Mouse (Mus musculus): Measurements from ENCODE around the gene Tpk1.
"Not testable (repeated sequence)": the region's sequence is repeated elsewhere in the genome, so short reads cannot be mapped to it uniquely, and the experiment has no call there.

Tpk1 gene

DNA sequence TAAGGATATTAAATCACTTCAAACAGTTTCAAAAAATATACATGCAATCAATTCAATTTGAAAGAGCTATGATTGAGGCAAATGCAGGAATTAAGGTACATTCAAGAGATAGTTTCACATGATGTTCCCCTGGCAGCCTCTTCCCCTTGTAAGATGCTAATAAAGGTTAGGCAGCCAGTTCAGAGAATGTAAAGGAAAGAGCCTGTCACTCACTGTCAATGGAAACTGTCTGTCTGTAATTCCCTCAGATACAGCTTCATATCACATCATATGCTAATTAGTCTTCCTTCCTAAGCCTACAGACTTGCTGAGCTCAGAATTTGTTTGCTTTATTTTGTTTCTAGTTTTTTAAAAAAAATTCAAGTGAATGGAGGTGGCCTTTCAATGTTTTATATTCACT, 147.7 kb downstream of the Tpk1 start:
- no peak for DNase-seq

DNA sequence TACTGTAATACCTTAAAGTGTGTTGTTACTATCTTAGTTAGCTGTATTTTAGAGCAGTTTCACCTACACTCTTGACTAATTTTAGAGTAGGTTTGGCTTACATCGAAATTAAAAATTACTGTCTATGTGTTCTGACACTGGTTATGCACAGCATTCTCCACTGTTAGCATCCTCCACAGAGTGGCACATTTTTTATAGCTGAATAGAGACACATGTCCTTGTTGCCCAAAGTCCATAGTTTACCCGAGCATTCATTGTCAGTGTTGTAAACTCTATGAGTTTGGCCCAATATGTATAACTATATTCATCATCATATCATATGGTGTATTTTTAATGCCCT, 148.8 kb downstream of the Tpk1 start:
- DNase-seq: no peak

DNA sequence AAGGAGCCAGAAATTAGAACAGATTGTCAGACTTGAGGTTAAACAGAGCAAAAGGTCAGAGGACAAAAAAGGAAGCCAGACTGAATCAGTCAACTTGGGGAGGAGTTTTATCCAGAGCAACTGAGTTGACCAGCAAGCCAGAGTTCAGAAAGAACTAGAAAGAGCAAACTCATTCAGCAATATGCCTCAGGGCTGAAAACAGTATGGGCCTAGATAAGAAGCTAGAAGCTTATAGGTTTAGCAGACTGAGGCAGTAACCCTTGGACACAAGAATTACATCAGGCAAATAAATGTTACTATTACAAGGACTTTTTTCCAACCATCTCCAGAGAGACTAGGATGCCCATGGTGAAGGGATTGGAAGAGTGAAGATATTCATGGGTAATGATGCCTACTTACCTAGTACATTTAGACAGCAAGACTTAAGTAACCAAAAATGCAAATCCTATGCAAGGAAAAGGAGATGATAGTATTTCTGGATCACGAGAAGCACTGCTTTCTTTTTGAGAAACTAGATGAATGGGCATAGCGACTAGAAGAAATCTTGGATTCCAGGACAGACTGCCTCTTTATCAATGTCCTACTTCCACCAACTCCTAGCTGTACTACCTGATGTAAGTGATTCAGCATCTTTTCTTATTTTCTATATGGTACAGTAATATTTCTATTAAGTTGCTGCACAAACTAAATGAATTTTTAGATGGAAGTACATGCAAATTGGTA, 149.3 kb downstream of the Tpk1 start:
- no peak for DNase-seq

DNA sequence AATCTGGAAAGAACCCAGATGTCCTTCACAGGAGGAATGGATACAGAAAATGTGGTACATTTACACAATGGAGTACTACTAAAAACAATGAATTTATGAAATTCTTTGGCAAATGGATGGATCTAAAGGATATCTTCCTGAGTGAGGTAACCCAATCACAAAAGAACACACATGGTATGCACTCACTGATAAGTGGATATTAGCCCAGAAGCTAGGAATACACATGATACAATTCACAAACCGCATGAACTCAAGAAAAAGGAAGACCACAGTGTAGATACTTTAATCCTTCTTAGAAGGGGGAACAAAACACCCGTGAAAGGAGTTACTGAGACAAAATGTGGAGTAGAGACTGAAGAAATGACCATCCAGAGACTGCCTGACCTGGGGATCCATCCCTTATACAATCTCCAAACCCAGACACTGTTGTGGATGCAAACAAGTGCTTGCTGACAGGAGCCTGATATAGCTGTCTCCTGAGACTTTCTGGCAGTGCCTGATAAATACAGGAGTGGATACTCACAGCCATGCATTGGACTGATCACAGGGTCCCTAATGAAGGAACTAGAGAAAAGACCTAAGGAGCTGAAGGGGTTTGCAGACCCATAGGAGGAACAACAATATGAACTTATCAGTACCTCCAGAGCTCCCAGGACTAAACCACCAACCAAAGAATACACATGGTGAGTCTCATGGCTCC, 159.2 kb downstream of the Tpk1 start:
- DNase-seq: not testable (repeated sequence)

DNA sequence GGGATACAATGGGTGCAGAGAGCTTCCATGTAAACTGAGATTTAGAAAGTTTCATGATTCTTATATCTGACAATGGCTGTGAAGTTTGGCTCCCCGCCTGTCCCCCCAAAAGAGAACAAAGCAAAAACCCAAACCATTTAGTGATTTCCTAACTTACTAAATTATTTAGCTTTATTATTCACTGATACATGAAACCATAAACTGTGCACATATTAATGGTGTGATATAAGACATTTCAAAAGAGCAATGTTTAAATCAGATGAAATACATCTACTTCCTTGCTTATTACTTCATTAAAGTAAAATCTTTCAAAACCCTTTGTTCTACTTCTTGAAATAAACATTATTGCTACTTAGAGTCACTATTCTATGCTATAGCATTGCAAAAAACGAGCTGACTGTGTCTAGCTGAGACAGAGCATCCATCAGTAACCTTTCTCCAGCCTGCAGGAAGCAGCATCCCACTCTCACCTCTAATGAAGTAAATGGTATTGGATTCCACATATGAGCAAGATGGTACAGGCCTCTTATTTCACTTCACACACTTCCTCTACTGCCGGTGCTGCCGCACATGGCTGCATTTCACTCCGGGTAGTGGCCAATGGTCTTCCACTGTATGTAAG, 161.4 kb downstream of the Tpk1 start:
- no peak for DNase-seq

GRCm38 (mm10) chr6:43492367-43492766, 173.7 kb downstream of the Tpk1 start:
- DNase-seq: no peak

- DNase-seq: no peak
These were observed 179.4 kb downstream of the Tpk1 start for GRCm38 (mm10) chr6:43486691-43487090.

DNA sequence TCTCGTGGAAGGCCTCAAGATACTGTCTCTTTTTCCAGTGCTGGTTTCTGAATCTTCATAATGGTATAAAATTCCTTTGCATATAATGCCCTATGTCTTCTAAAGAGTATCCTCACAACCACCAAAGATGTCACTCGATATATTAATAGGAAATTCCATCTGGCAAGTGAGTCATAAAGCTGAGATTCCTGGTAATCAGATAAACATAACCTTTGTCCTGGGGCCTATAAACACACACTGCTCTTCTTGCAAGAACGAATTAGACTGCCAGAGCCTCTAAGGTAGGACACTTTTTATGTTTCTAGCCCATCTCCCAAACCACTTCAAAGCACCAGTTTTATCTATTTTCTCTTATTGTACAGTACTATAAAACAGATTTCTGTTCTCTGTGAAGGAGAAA, 185.4 kb downstream of the Tpk1 start:
- no peak for DNase-seq

DNA sequence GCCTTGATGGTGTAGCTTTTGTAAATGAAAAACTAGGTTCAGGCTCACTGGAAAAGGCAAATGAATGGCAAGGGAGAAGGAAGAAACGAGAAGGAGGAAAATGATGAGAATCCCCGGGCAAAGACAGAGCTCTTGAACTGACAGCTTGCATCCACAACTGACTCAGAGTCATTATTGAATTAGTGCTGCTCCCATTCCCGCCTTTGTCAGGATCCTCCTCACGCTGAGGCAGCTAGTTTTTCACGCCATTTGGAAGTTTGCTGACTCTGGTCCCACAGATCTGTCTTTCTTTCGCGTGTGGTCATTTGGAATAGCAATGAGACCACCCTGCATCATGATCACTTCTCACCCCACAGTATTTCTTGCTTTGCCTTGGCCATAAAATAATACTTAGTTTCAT, 187.3 kb downstream of the Tpk1 start:
- DNase-seq: peak; percentile 28

GRCm38 (mm10) chr6:43476406-43476805, 189.7 kb downstream of the Tpk1 start:
- no peak for DNase-seq

DNA sequence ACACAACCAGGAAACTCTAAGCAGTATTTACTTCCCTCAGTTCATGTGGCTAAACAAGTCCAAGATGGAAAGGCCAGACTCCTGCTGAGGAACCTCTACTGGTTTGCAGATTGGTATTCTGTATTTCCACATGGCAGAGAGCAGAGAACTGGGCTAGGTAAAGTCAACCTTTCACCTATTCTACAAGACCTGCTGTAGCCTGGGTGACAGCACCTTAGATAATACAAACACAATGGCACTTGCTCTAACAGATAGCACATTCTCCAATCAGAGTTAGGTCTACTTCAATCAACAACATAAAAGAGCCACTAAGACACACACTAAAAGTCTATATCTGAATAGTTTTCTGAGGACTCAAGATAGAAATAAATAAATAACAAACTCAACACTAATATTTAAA, 190.2 kb downstream of the Tpk1 start:
- DNase-seq: no peak

GRCm38 (mm10) chr6:43471556-43471955, 194.5 kb downstream of the Tpk1 start:
- DNase-seq: no peak

GRCm38 (mm10) chr6:43468821-43469594, 197.1 kb downstream of the Tpk1 start:
- DNase-seq: no peak

GRCm38 (mm10) chr6:43462849-43463369, 203.2 kb downstream of the Tpk1 start:
- no peak for DNase-seq

- DNase-seq: no peak
These were observed 203.8 kb downstream of the Tpk1 start for GRCm38 (mm10) chr6:43462189-43462848.

DNA sequence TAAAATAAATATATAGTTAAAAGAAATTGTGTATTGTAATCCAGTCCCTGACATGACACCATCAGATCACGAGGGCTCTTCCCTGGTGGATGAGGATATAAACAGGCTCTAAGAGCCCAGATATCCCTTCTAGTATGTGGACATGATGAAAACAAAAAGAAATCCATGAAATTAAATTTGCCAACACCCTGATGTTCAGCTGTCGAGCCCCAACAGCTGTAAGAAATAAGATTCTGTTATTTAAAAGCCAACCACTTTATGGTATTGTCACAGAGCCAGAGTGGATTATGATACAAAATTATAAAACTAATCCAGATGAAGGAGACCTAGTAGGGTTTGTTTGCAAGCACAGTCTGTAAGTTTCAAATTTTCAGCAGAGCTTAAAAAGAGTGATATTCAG, 207.0 kb downstream of the Tpk1 start:
- no peak for DNase-seq

DNA sequence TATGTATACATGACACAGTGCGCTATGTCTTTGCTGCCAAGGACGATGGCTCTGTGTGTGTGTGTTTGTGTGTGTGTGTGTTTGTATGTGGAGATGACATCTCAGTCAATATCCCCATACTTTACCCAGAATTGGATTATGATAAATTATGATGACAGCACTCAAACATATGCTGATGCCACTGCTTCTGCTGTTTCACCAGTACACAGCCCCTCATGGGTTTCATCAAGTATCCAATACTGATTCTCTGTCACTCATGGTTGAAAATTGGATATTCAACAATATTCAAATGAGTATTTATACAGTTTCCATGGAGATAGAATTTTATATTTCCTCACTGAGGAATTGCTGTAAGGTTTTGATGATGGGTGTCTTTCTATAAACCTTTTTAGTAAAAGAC, 208.1 kb downstream of the Tpk1 start:
- no peak for DNase-seq

DNA sequence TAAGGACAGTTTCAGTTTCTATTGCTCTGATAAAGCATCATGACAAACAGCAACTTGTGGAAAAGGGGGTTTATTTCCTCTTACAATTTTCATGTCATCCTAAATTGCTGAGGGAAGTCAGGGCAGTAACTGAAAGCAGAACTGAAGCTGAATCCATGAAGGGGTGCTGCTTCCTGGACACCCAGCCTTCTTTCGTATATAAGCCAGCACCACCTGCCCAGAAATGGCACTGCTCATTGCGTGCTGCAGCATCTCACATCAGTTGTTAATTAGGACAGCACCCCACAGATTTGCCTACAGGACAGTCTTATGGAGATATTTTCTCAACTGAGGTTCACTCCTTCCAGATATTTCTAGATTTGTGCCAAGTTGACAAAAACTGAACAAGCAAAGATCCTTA, 216.6 kb downstream of the Tpk1 start:
- peak; percentile 70 for DNase-seq

- no peak for DNase-seq
These were observed 220.2 kb downstream of the Tpk1 start for GRCm38 (mm10) chr6:43445856-43446255.

GRCm38 (mm10) chr6:43442191-43442590, 223.9 kb downstream of the Tpk1 start:
- DNase-seq: no peak

DNA sequence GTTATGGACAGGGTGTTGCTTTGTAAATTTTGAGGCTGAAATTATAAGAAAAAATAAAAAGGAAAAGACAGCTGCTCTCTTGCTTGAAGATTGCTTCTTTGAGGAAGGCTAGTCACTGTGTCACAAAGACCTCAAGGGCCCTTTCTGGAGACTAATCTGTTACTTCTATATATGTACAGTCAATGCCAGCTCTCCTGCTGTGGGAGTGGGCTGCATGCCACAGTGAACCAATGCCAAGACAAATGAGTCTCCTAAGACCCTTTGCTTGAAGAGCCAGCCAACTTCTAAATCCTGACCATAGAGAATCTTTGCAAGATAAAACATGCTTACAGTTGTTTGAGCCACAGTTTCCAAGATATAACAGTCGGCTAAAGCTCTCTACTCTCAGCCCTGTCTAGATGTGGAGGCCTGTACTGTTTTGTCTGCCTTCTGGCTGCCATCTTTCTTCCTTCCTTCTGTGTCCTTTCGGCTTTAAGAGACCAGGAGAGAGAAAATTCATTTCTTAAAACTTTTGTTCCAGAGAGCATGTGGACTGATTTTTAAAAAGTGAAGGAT, 230.0 kb downstream of the Tpk1 start:
- peak; percentile 44 for DNase-seq

DNA sequence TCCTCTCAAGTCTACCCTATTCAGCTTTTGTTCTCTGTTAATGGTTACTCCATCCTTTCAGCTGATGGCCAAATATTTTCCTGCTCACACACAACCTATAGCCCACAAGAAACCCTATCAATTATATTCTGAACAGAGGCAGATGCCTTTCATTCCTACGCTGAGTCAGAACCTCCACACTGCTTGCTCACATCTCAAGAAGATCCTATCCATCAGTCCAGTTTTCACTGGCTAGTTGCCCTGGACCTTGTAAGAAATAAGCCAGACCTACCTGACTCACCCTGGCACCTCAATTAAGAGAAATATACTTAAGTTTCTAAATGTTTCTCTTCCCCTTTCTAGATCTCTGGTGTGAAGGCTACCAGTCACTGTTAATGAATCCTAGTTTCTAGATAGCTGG, 231.7 kb downstream of the Tpk1 start:
- DNase-seq: no peak
